Mouse (Mus musculus) small intestine, adult 2 months (tissue): ENCODE data around the gene 6030408B16Rik. TPM values are rescaled to one million over a fixed set of nuclear protein-coding genes. Genes with fewer than 3 reads are reported as not detected.
A peak's percentile ranks its signal among the peaks of the same experiment; 100 is the strongest.

ENCODE experiments used
- H3K27ac ChIP-seq: fragments of 200-500 bp; 2 replicates; pipeline ENCODE4 v1.5.1; 2012; ENCODE audit warnings: low read depth, low read length, control low read depth, inconsistent platforms; ENCODE audit not compliant: insufficient read depth
- H3K27me3 ChIP-seq: fragments of 200-500 bp; 2 replicates; pipeline ENCODE4 v1.6.1; 2012; ENCODE audit warnings: mild to moderate bottlenecking, moderate library complexity, low read length, inconsistent platforms; ENCODE audit not compliant: control insufficient read depth, insufficient read depth
- H3K36me3 ChIP-seq: fragments of 200-500 bp; 2 replicates; pipeline ENCODE4 v1.6.1; 2012; ENCODE audit warnings: mild to moderate bottlenecking, low read length, control low read depth, inconsistent platforms; ENCODE audit not compliant: control insufficient read depth, insufficient read depth
- H3K4me1 ChIP-seq: fragments of 200-500 bp; 2 replicates; pipeline ENCODE4 v1.6.1; 2012; ENCODE audit warnings: low read length, inconsistent platforms, mixed read lengths; ENCODE audit not compliant: control insufficient read depth, insufficient read depth, insufficient read length
- H3K4me3 ChIP-seq: fragments of 200-500 bp; 2 replicates; pipeline ENCODE4 v1.5.1; 2012; ENCODE audit warnings: low read depth, mild to moderate bottlenecking, control low read depth, inconsistent platforms, low read length, moderate library complexity
- CTCF ChIP-seq: fragments of 200-500 bp; IDR thresholded peaks from 2 replicates; pipeline ENCODE4 v1.5.1; 2012; ENCODE audit warnings: low read depth, mild to moderate bottlenecking, control low read depth, inconsistent platforms, low read length, moderate library complexity, mixed read lengths; ENCODE audit not compliant: insufficient replicate concordance, insufficient read length; ENCODE audit errors: extremely low read depth
- POLR2A ChIP-seq: fragments of 200-500 bp; IDR thresholded peaks from 2 replicates; pipeline ENCODE4 v1.6.1; 2012; ENCODE audit warnings: low read depth, mild to moderate bottlenecking, control low read depth, inconsistent platforms, low read length, moderate library complexity
- WGBS: fragments of 180-500 bp; shearing (Covaris S2); methylation state at CpG from one replicate; pipeline ENCODE4 v1.1.7; 2018; 5-methylcytosine and 5-hydroxymethylcytosine counted together
- polyA plus RNA-seq: library from polyadenylated mRNA; depleted of rRNA; stranded (reverse); fragments of >200 nt; gene quantifications from 2 replicates; pipeline ENCODE4 v1.2.3, GENCODE M21; 2012; rRNA removed

6030408B16Rik gene
- 0.14 and 0.24 TPM in 2 replicates for polyA plus RNA-seq

- H3K36me3 ChIP-seq = peaks cover 34% of the 10 kb centered on the region
- H3K27ac ChIP-seq = no peak within 1 kb of the TSS
- no peaks in the 10 kb centered on the region for H3K27me3 ChIP-seq
- no peak within 1 kb of the TSS for H3K4me3 ChIP-seq
- WGBS = 72% methylated on average over 18 of the region's 18 CpGs
- TF ChIP-seq CTCF (no peak), POLR2A (no peak)
- no peaks in the 10 kb centered on the region for H3K4me1 ChIP-seq
Observed at GRCm38 (mm10) chr15:101293025-101293621, at the start of gene 6030408B16Rik. 6030408B16Rik (plus strand) TSS chr15:101293212.

DNA sequence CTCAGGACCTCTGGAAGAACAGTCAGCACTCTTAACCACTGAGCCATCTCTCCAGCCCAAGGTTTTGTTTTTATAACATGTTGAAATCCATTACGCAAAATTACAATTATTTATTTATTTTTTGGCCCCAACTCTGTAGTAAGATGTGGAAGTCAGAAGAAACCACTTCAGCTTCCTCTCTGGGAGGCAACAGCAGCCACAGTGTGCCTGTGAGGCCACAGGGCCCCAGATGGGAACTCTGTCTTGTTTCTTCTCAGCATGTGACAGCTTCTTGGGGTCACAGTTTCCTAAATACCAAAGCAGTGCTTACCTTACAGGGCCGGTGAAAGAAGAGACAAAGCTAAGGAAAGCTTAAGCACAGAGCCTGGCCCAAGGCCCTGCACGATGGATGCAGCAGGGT, 49.0 kb upstream of the 6030408B16Rik start:
- peaks cover 4% of the 10 kb centered on the region for H3K4me1 ChIP-seq
- no peaks in the 10 kb centered on the region for H3K27me3 ChIP-seq
- H3K36me3 ChIP-seq = no peaks in the 10 kb centered on the region
- TF ChIP-seq POLR2A (no peak), CTCF (no peak)
- no peak overlapping the region for H3K4me3 ChIP-seq
- 0 out of 2 replicates have a peak overlapping the region, but pooled peaks have one; percentile 1 for H3K27ac ChIP-seq
- 66% methylated on average over 3 of the region's 3 CpGs for WGBS

- TF ChIP-seq CTCF (no peak), POLR2A (no peak; the same call in 1 of the 2 replicates)
- H3K36me3 ChIP-seq = no peaks in the 10 kb centered on the region
- H3K27me3 ChIP-seq = no peaks in the 10 kb centered on the region
- peak overlapping the region; percentile 70 for H3K4me3 ChIP-seq
- WGBS = 2% methylated on average over 56 of the region's 56 CpGs
- peak overlapping the region; percentile 86 for H3K27ac ChIP-seq
- H3K4me1 ChIP-seq = peaks cover 4% of the 10 kb centered on the region; the same call in 1 of the 2 replicates
Observed at GRCm38 (mm10) chr15:101246231-101247154, 46.5 kb upstream of the 6030408B16Rik start.

DNA sequence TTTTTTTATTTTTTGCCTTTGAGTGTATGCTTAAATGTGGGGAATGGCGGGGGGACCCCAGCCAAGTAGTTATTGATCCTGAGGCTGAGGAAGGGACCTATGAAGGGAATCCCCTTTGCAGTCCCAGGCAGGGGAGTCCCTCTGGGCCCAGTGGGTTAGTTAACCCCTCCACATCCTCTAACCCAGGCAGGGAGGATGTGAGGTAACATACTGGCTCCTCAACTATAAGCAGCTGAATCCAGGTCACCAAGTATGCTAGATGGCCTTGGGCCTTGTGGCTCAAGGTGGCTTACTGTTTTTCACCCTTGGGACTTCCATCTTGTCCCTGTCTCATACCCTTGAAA, 45.9 kb upstream of the 6030408B16Rik start:
- Histone ChIP-seq H3K36me3 (no peaks in the 10 kb centered on the region), H3K27me3 (no peaks in the 10 kb centered on the region), H3K4me1 (peaks cover 4% of the 10 kb centered on the region; the same call in 1 of the 2 replicates), H3K4me3 (no peak overlapping the region), H3K27ac (peak overlapping the region; percentile 86; the same call in 1 of the 2 replicates)
- 74% methylated on average over 1 of the region's 1 CpGs for WGBS
- TF ChIP-seq CTCF = no peak
- TF ChIP-seq POLR2A = no peak

GRCm38 (mm10) chr15:101248029-101248710, 44.8 kb upstream of the 6030408B16Rik start:
- Histone ChIP-seq H3K27me3 (no peaks in the 10 kb centered on the region), H3K4me1 (peaks cover 4% of the 10 kb centered on the region; the same call in 1 of the 2 replicates), H3K4me3 (no peak overlapping the region), H3K36me3 (no peaks in the 10 kb centered on the region), H3K27ac (no peak overlapping the region)
- WGBS = 72% methylated on average over 5 of the region's 5 CpGs
- no peak for TF ChIP-seq POLR2A
- TF ChIP-seq CTCF = no peak

- H3K36me3 ChIP-seq = no peaks in the 10 kb centered on the region
- WGBS = 77% methylated on average over 9 of the region's 9 CpGs
- H3K4me1 ChIP-seq = peaks cover 10% of the 10 kb centered on the region
- H3K27ac ChIP-seq = no peak overlapping the region
- H3K27me3 ChIP-seq = peaks cover 9% of the 10 kb centered on the region
- TF ChIP-seq POLR2A = no peak
- no peak for TF ChIP-seq CTCF
- H3K4me3 ChIP-seq = no peak overlapping the region
Observed at GRCm38 (mm10) chr15:101250220-101250800, 42.7 kb upstream of the 6030408B16Rik start.
